In the genomic region with DNA sequence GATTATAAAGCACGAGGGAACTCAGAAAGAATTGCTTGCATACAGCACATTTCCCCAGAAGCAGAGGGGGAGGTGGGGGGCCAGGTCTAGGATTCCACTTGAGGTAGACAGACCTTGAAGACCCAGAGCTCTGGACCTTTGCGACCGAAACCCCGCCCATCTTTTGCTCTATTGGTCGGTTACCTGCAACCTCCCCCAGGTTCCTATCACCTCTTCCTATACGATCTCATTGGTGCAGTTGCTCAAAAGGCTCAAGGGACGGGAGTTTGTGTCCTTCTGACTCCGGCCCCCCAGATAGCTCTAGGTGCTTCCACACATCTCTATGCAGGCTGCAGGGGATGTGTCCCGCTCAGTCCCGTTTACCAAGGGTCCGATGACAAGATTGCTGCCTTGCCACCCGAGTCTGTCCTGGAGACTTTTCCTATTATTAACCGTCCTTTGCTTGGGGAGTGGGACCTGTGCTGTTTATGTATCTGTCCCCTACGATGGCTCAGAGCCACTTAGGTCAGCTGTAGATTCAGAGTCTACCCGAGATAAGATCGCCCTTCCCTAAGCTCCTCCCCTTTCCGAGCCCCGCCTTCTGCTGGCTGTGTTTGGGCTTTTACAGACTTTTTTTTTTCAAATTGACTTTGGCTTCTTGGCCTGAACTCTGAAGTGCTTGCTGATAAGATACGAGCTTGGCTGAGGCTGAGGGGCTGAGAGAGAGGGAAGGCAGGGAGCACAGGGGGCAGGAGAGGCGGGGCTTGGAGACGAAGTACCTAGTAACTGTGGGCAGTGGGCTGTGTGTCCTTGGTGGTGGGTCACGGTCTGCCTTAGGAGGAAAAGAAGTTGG, we compare ENCODE assay signal across 8 mouse cellular contexts. TPM values are rescaled to one million over a fixed set of nuclear protein-coding genes. Genes with fewer than 3 reads are reported as not detected.
DNase-seq lines count a peak whose midpoint lies in the region; ATAC-seq and TF ChIP-seq lines count a peak whose summit lies in the region.

No protein-coding gene starts in this region.

- H3K4me3 ChIP-seq in ES-Bruce4 (ENCODE audit: low read depth, low read length) = peak overlapping the region; percentile 63
- peak overlapping the region; percentile 11; the same call in 1 of the 2 replicates for H3K4me3 ChIP-seq in forebrain, postnatal 0 days (ENCODE audit: low read depth, low read length)
- H3K4me3 ChIP-seq in intestine, embryonic 16.5 days (ENCODE audit: low read length) = peak overlapping the region; percentile 33
- peak overlapping the region; percentile 4; the same call in 1 of the 2 replicates for H3K4me3 ChIP-seq in liver, embryonic 16.5 days (ENCODE audit: low read depth, low read length)
- H3K4me3 ChIP-seq in neural tube, embryonic 15.5 days (replicated peaks) = peak overlapping the region; percentile 31

- no peaks in the 10 kb centered on the region for H3K36me3 ChIP-seq in ES-Bruce4 (ENCODE audit: control insufficient read depth, insufficient read depth, low read length, poor library complexity, severe bottlenecking)
- no peaks in the 10 kb centered on the region for H3K36me3 ChIP-seq in forebrain, postnatal 0 days (ENCODE audit: insufficient read depth)
- no peaks in the 10 kb centered on the region for H3K36me3 ChIP-seq in intestine, embryonic 16.5 days (ENCODE audit: control insufficient read depth, insufficient read depth, low read length)
- no peaks in the 10 kb centered on the region for H3K36me3 ChIP-seq in liver, embryonic 16.5 days (ENCODE audit: control insufficient read depth, insufficient read depth)
- H3K36me3 ChIP-seq in neural tube, embryonic 15.5 days = no peaks in the 10 kb centered on the region

- peak; percentile 56 for DNase-seq in adrenal gland, adult 18-20 months (ENCODE audit: low spot score in 2 of 2)
- no peak for DNase-seq in forebrain, postnatal 0 days
- no peak for DNase-seq in left cerebral cortex, postnatal 25 days (ENCODE audit: low spot score in 2 of 2)
- DNase-seq in left cerebral cortex, adult 9 months (ENCODE audit: low spot score in 2 of 2) = no peak

- no peaks in the 10 kb centered on the region for H3K9me3 ChIP-seq in ES-Bruce4 (replicated peaks; ENCODE audit: control insufficient read depth, insufficient read depth, low read length, poor library complexity, severe bottlenecking)
- H3K9me3 ChIP-seq in forebrain, postnatal 0 days (ENCODE audit: low read length) = no peaks in the 10 kb centered on the region
- peaks cover 2% of the 10 kb centered on the region for H3K9me3 ChIP-seq in intestine, embryonic 16.5 days (ENCODE audit: control insufficient read depth, low read length)
- no peaks in the 10 kb centered on the region for H3K9me3 ChIP-seq in liver, embryonic 16.5 days (replicated peaks; ENCODE audit: control insufficient read depth, low read length)
- no peaks in the 10 kb centered on the region for H3K9me3 ChIP-seq in neural tube, embryonic 15.5 days (replicated peaks)

- no peak for TF ChIP-seq CTCF in ES-Bruce4 (IDR thresholded peaks at IDR 0.05; ENCODE audit: low read depth, low read length)
- TF ChIP-seq CTCF in forebrain, postnatal 0 days (IDR thresholded peaks at IDR 0.05; ENCODE audit: low read depth) = no peak

- no peak overlapping the region for H3K27ac ChIP-seq in ES-Bruce4 (ENCODE audit: insufficient read depth, low read length)
- H3K27ac ChIP-seq in forebrain, postnatal 0 days (ENCODE audit: low read depth, low read length) = no peak overlapping the region
- H3K27ac ChIP-seq in intestine, embryonic 16.5 days (ENCODE audit: low read length) = peak overlapping the region; percentile 85
- H3K27ac ChIP-seq in liver, embryonic 16.5 days (ENCODE audit: low read length) = peak overlapping the region; percentile 43
- H3K27ac ChIP-seq in neural tube, embryonic 15.5 days (replicated peaks) = no peak overlapping the region

- no peaks in the 10 kb centered on the region for H3K4me1 ChIP-seq in ES-Bruce4 (ENCODE audit: control insufficient read depth, insufficient read depth, low read length)
- H3K4me1 ChIP-seq in forebrain, postnatal 0 days (ENCODE audit: insufficient read depth) = no peaks in the 10 kb centered on the region
- H3K4me1 ChIP-seq in intestine, embryonic 16.5 days (ENCODE audit: control insufficient read depth, insufficient read depth, low read length) = peaks cover 13% of the 10 kb centered on the region
- peaks cover 30% of the 10 kb centered on the region for H3K4me1 ChIP-seq in liver, embryonic 16.5 days (ENCODE audit: control insufficient read depth, low read depth, low read length)
- peaks cover 14% of the 10 kb centered on the region; the same call in 1 of the 2 replicates for H3K4me1 ChIP-seq in neural tube, embryonic 15.5 days

- TF ChIP-seq EP300 in ES-Bruce4 (IDR thresholded peaks at IDR 0.05; ENCODE audit: insufficient read depth, low read depth, low read length) = no peak

- H3K4me2 ChIP-seq in forebrain, postnatal 0 days (ENCODE audit: low read depth) = peak overlapping the region; percentile 41
- H3K4me2 ChIP-seq in intestine, embryonic 16.5 days (ENCODE audit: low read depth, low read length) = peak overlapping the region; percentile 59
- peak overlapping the region; percentile 40 for H3K4me2 ChIP-seq in liver, embryonic 16.5 days (ENCODE audit: low read depth, low read length)
- H3K4me2 ChIP-seq in neural tube, embryonic 15.5 days = peak overlapping the region; percentile 57

- ATAC-seq in forebrain, postnatal 0 days = no peak
- peak; percentile 78 for ATAC-seq in intestine, embryonic 16.5 days
- peak; percentile 59 for ATAC-seq in liver, embryonic 16.5 days (ENCODE audit: low read depth)
- ATAC-seq in neural tube, embryonic 15.5 days (ENCODE audit: low FRiP score) = no peak

- no peaks in the 10 kb centered on the region for H3K27me3 ChIP-seq in ES-Bruce4 (ENCODE audit: control insufficient read depth, insufficient read depth, low read length, poor library complexity, severe bottlenecking)
- no peaks in the 10 kb centered on the region; the same call in 1 of the 2 replicates for H3K27me3 ChIP-seq in forebrain, postnatal 0 days (ENCODE audit: insufficient read depth, low read length)
- H3K27me3 ChIP-seq in intestine, embryonic 16.5 days (replicated peaks; ENCODE audit: control insufficient read depth, insufficient read depth, low read length) = no peaks in the 10 kb centered on the region
- H3K27me3 ChIP-seq in liver, embryonic 16.5 days (ENCODE audit: control insufficient read depth, insufficient read depth, low read depth, low read length) = no peaks in the 10 kb centered on the region
- H3K27me3 ChIP-seq in neural tube, embryonic 15.5 days (replicated peaks) = peaks cover 16% of the 10 kb centered on the region

- 13% methylated on average over 22 of the region's 22 CpGs for whole genome bisulfite sequencing in forebrain, postnatal 0 days
- 9% methylated on average over 22 of the region's 22 CpGs for WGBS in intestine, embryonic 16.5 days
- WGBS in liver, embryonic 16.5 days (ENCODE audit: insufficient replicate concordance) = 5% methylated on average over 22 of the region's 22 CpGs
- WGBS in neural tube, embryonic 15.5 days = 9% methylated on average over 22 of the region's 22 CpGs

- intact Hi-C loops in left cerebral cortex, postnatal 25 days (cut with DNase I) = no loop called here

- TF ChIP-seq POLR2A in ES-Bruce4 (IDR thresholded peaks at IDR 0.05; ENCODE audit: insufficient read depth, low read length) = no peak

- H3K9ac ChIP-seq in ES-Bruce4 (ENCODE audit: low read depth, poor library complexity, severe bottlenecking) = no peak overlapping the region
- no peak overlapping the region for H3K9ac ChIP-seq in forebrain, postnatal 0 days
- H3K9ac ChIP-seq in intestine, embryonic 16.5 days (ENCODE audit: low read depth, low read length) = peak overlapping the region; percentile 36
- H3K9ac ChIP-seq in liver, embryonic 16.5 days (ENCODE audit: low read depth, low read length) = no peak overlapping the region
- H3K9ac ChIP-seq in neural tube, embryonic 15.5 days (replicated peaks) = peak overlapping the region; percentile 34; the same call in 1 of the 2 replicates

RNA-seq across cellular contexts. Expression of gene Ptpn1, which starts 44.1 kb away (rescaled TPM):
- 45.3 and 51.3 TPM in 2 replicates for polyA plus RNA-seq in ES-Bruce4 (2011; ENCODE audit: insufficient read depth, insufficient read length, low read depth, missing spikeins)
- 10 to 100 TPM; 56.6 to 64.4 TPM for total RNA-seq in adrenal gland, adult 18-20 months (2021)
- total RNA-seq in forebrain, postnatal 0 days (2014; rRNA removed) = 34.8 and 47.0 TPM in 2 replicates
- polyA plus RNA-seq in forebrain, postnatal 0 days (2015; fragmentation: Nextera tagmentation; extraction: Ambion mirVana) = 70.6 and 75.4 TPM in 2 replicates
- 37.7 and 45.5 TPM in 2 replicates for polyA plus RNA-seq in intestine, embryonic 16.5 days (2015; fragmentation: Nextera tagmentation; extraction: Ambion mirVana)
- polyA plus RNA-seq in liver, embryonic 16.5 days (2015; fragmentation: Nextera tagmentation; extraction: Ambion mirVana) = 22.0 and 22.4 TPM in 2 replicates
- polyA plus RNA-seq in neural tube, embryonic 15.5 days (2015; fragmentation: Nextera tagmentation; extraction: Ambion mirVana) = 69.6 and 71.7 TPM in 2 replicates
- total RNA-seq in left cerebral cortex, postnatal 25 days (2021) = 10 to 100 TPM; 56.4 to 59.5 TPM

Comparison
In these comparisons a context has a peak if more than half of its experiments do, and no peak if none do; other contexts are left out.
1. H3K27ac ChIP-seq: peak in intestine, embryonic 16.5 days (single experiment) and liver, embryonic 16.5 days (single experiment); none in ES-Bruce4 (single experiment), forebrain, postnatal 0 days (single experiment) and neural tube, embryonic 15.5 days (single experiment).
2. H3K4me3 ChIP-seq: peak in every context shown above with its lines; median percentile 63 in ES-Bruce4; 33 in intestine, embryonic 16.5 days; 31 in neural tube, embryonic 15.5 days; 11 in forebrain, postnatal 0 days; 4 in liver, embryonic 16.5 days.
3. H3K9ac ChIP-seq: peak in intestine, embryonic 16.5 days (single experiment) and neural tube, embryonic 15.5 days (single experiment); none in ES-Bruce4 (single experiment), forebrain, postnatal 0 days (single experiment) and liver, embryonic 16.5 days (single experiment).
4. DNase-seq: peak in adrenal gland, adult 18-20 months (2 of 2); none in forebrain, postnatal 0 days (single experiment), left cerebral cortex, postnatal 25 days (0 of 2) and left cerebral cortex, adult 9 months (0 of 2).
5. ATAC-seq: peak in intestine, embryonic 16.5 days (single experiment) and liver, embryonic 16.5 days (single experiment); none in forebrain, postnatal 0 days (single experiment) and neural tube, embryonic 15.5 days (single experiment).
6. Peak in every context shown above with its lines, with median percentiles within 50 percentile points of each other: H3K4me2 ChIP-seq.